Mouse (Mus musculus) cerebellum, adult 2 months (tissue): ENCODE results near the gene Ovca2. TPM values are rescaled to one million over a fixed set of nuclear protein-coding genes. Genes with fewer than 3 reads are reported as not detected.

Source experiments
- DNase-seq, 2 experiments: peaks; one replicate each; pipeline ENCODE4 v3.0.0; 2021
- H3K27ac ChIP-seq: fragments of 200-500 bp; 2 replicates; pipeline ENCODE4 v1.5.1; 2012; ENCODE audit warnings: low read length, control low read depth, inconsistent platforms; ENCODE audit not compliant: insufficient read depth
- H3K27me3 ChIP-seq: fragments of 200-500 bp; 2 replicates; pipeline ENCODE4 v1.6.1; 2012; ENCODE audit warnings: inconsistent platforms, mild to moderate bottlenecking, low read length, moderate library complexity; ENCODE audit not compliant: control insufficient read depth, insufficient read depth
- H3K4me1 ChIP-seq: fragments of 200-500 bp; 2 replicates; pipeline ENCODE4 v1.6.1; 2011; ENCODE audit warnings: low read length; ENCODE audit not compliant: control insufficient read depth, insufficient read depth
- H3K4me3 ChIP-seq: fragments of 200-500 bp; replicated peaks from 2 replicates; pipeline ENCODE3; 2011; ENCODE audit warnings: mild to moderate bottlenecking, low read depth, low read length, control low read depth; ENCODE audit not compliant: insufficient read depth
- CTCF ChIP-seq: fragments of 200-500 bp; IDR thresholded peaks from 2 replicates; pipeline ENCODE4 v1.5.1; 2011; ENCODE audit warnings: low read depth, mild to moderate bottlenecking, control low read depth, low read length, moderate library complexity, borderline replicate concordance; ENCODE audit not compliant: insufficient read depth
- POLR2A ChIP-seq: fragments of 200-500 bp; IDR thresholded peaks from 2 replicates; pipeline ENCODE4 v1.6.1; 2011; ENCODE audit warnings: low read length, control low read depth, borderline replicate concordance; ENCODE audit not compliant: insufficient read depth
- WGBS: fragments of 180-500 bp; shearing (Covaris S2); methylation state at CpG from one replicate; pipeline ENCODE4 v1.1.7; 2018; 5-methylcytosine and 5-hydroxymethylcytosine counted together
- polyA plus RNA-seq: library from polyadenylated mRNA; depleted of rRNA; stranded (reverse); fragments of >200 nt; gene quantifications from 2 replicates; pipeline ENCODE4 v1.2.3, GENCODE M21; 2012

The Ovca2 gene
- polyA plus RNA-seq, 1 experiment: 15.3 TPM

GRCm38 (mm10) chr11:75194121-75194849 lies 15.7 kb upstream of the Ovca2 start:
- peak overlapping the region; percentile 95 for H3K27ac ChIP-seq
- peak overlapping the region; percentile 64 for H3K4me3 ChIP-seq
- peak in 1 of 2 experiments; percentile 70 for DNase-seq
- no peaks in the 10 kb centered on the region for H3K27me3 ChIP-seq
- WGBS: under 1% methylated on average over 52 of the region's 52 CpGs
- TF ChIP-seq CTCF (no peak), POLR2A (no peak)
- H3K4me1 ChIP-seq: peaks cover 23% of the 10 kb centered on the region

- peak within 1 kb of the TSS; percentile 64 for H3K4me3 ChIP-seq
- peaks cover 17% of the 10 kb centered on the region for H3K4me1 ChIP-seq
- peak within 1 kb of the TSS; percentile 95 for H3K27ac ChIP-seq
- H3K27me3 ChIP-seq: no peaks in the 10 kb centered on the region
- WGBS: under 1% methylated on average over 80 of the region's 84 CpGs
- TF ChIP-seq POLR2A (peak; percentile 74), CTCF (no peak)
- DNase-seq: peak; percentile 85 to 88
Observed at GRCm38 (mm10) chr11:75193256-75194071, 14.8 kb upstream of the Ovca2 start, which contains the start of gene Rtn4rl1. Rtn4rl1 (plus strand) TSS chr11:75193783.

- H3K4me1 ChIP-seq: peaks cover 10% of the 10 kb centered on the region
- peak overlapping the region; percentile 64 for H3K4me3 ChIP-seq
- peak; percentile 88 to 91 for DNase-seq
- H3K27me3 ChIP-seq: no peaks in the 10 kb centered on the region
- peak; percentile 84 for TF ChIP-seq CTCF
- 0 out of 2 replicates have a peak, but pooled peaks have one; percentile 12 for TF ChIP-seq POLR2A
- 20% methylated on average over 13 of the region's 13 CpGs for WGBS
- peak overlapping the region; percentile 86; the same call in 1 of the 2 replicates for H3K27ac ChIP-seq
Observed at GRCm38 (mm10) chr11:75192336-75193214, 13.9 kb upstream of the Ovca2 start.

- H3K27me3 ChIP-seq: no peaks in the 10 kb centered on the region
- TF ChIP-seq CTCF (no peak), POLR2A (no peak)
- H3K27ac ChIP-seq: no peak overlapping the region
- peaks cover 5% of the 10 kb centered on the region; the same call in 1 of the 2 replicates for H3K4me1 ChIP-seq
- 64% methylated on average over 6 of the region's 6 CpGs for WGBS
- DNase-seq: peak; percentile 26 to 32
- H3K4me3 ChIP-seq: no peak overlapping the region
Observed at GRCm38 (mm10) chr11:75191841-75192240, 13.2 kb upstream of the Ovca2 start.

- DNase-seq: no peak
- WGBS: 64% methylated on average over 5 of the region's 5 CpGs
- TF ChIP-seq POLR2A: no peak
- no peak for TF ChIP-seq CTCF
- Histone ChIP-seq H3K27ac (no peak within 1 kb of the TSS), H3K4me1 (peaks cover 2% of the 10 kb centered on the region; the same call in 1 of the 2 replicates), H3K27me3 (no peaks in the 10 kb centered on the region), H3K4me3 (peak within 1 kb of the TSS; percentile 68)
Observed at GRCm38 (mm10) chr11:75190905-75191441, 12.3 kb upstream of the Ovca2 start, which contains the start of gene Dph1. Dph1 (minus strand) TSS chr11:75191241.

- under 1% methylated on average over 24 of the region's 24 CpGs for WGBS
- Histone ChIP-seq H3K4me1 (0 out of 2 replicates have a peak, but pooled peaks cover 2% of the 10 kb centered on the region), H3K27ac (no peak overlapping the region), H3K4me3 (peak overlapping the region; percentile 68), H3K27me3 (no peaks in the 10 kb centered on the region)
- peak; percentile 10; the same call in 1 of the 2 replicates for TF ChIP-seq CTCF
- peak; percentile 57; the same call in 1 of the 2 replicates for TF ChIP-seq POLR2A
- DNase-seq: peak; percentile 83 to 87
Observed at GRCm38 (mm10) chr11:75190371-75190724, 11.7 kb upstream of the Ovca2 start.
